Mouse (Mus musculus) midbrain, embryonic 14.5 days (tissue): ENCODE data around the gene Tex10. TPM values are rescaled to one million over a fixed set of nuclear protein-coding genes. Genes with fewer than 3 reads are reported as not detected.

ENCODE experiments used
- ATAC-seq: fragments of 200-750 bp; cut with Nextera tagmentation; 2 replicates; pipeline ENCODE4 v1.8.0; 2017; ENCODE audit warnings: moderate number of reproducible peaks, moderate library complexity; ENCODE audit not compliant: low FRiP score, low TSS enrichment
- DNase-seq: peaks from one replicate; pipeline ENCODE4 v3.0.0-alpha.2; 2015
- H3K27ac ChIP-seq: fragments of 300-500 bp; sonication (generic); replicated peaks from 2 replicates; pipeline ENCODE4 v1.5.1; 2014; ENCODE audit warnings: mild to moderate bottlenecking, low read depth, low read length, moderate library complexity
- H3K27me3 ChIP-seq: fragments of 300-500 bp; sonication (generic); 2 replicates; pipeline ENCODE4 v1.6.1; 2014; ENCODE audit warnings: low read length, control low read depth, mixed read lengths; ENCODE audit not compliant: control insufficient read depth, insufficient read depth
- H3K36me3 ChIP-seq: fragments of 300-500 bp; sonication (generic); 2 replicates; pipeline ENCODE4 v1.6.1; 2014; ENCODE audit warnings: low read length, control low read depth; ENCODE audit not compliant: control insufficient read depth, insufficient read depth
- H3K4me1 ChIP-seq: fragments of 300-500 bp; sonication (generic); 2 replicates; pipeline ENCODE4 v1.6.1; 2014; ENCODE audit warnings: mild to moderate bottlenecking, antibody characterized with exemption, low read length, control low read depth; ENCODE audit not compliant: control insufficient read depth, insufficient read depth
- H3K4me2 ChIP-seq: fragments of 300-500 bp; sonication (generic); 2 replicates; pipeline ENCODE4 v1.6.1; 2014; ENCODE audit warnings: mild to moderate bottlenecking, low read length, moderate library complexity
- H3K4me3 ChIP-seq: fragments of 300-500 bp; sonication (generic); replicated peaks from 2 replicates; pipeline ENCODE4 v1.5.1; 2014; ENCODE audit warnings: low read depth, low read length
- H3K9ac ChIP-seq: fragments of 300-500 bp; sonication (generic); replicated peaks from 2 replicates; pipeline ENCODE4 v1.6.1; 2014; ENCODE audit warnings: mild to moderate bottlenecking, low read length, moderate library complexity
- H3K9me3 ChIP-seq: fragments of 300-500 bp; sonication (generic); 2 replicates; pipeline ENCODE4 v1.6.1; 2016; ENCODE audit warnings: low read length, control low read depth, mixed read lengths; ENCODE audit not compliant: control insufficient read depth
- WGBS: fragments of 180-500 bp; shearing (Covaris S2); extraction: QIAGEN DNeasy Blood & Tissue Kit; methylation state at CpG from one replicate; pipeline ENCODE4 v1.1.7; 2014; 5-methylcytosine and 5-hydroxymethylcytosine counted together
- polyA plus RNA-seq: library from polyadenylated mRNA; unstranded; fragments of >200 nt; fragmentation: Nextera tagmentation; extraction: Ambion mirVana; gene quantifications from 2 replicates; pipeline ENCODE4 v1.2.1, GENCODE M21; 2014

Tex10 gene
- polyA plus RNA-seq, 1 experiment from 2014 or later, result 57.1 TPM

GRCm38 (mm10) chr4:48470977-48471376 lies 2.3 kb downstream of the Tex10 start:
- Histone ChIP-seq H3K27ac (no peak overlapping the region), H3K9ac (no peak overlapping the region), H3K4me2 (peak overlapping the region; percentile 91), H3K4me3 (no peak overlapping the region), H3K27me3 (no peaks in the 10 kb centered on the region), H3K9me3 (no peaks in the 10 kb centered on the region), H3K36me3 (peaks cover 18% of the 10 kb centered on the region), H3K4me1 (peaks cover 16% of the 10 kb centered on the region)
- WGBS, result 63% methylated on average over 1 of the region's 1 CpGs
- ATAC-seq, result no peak
- DNase-seq, result no peak

GRCm38 (mm10) chr4:48461060-48461459 lies 12.2 kb downstream of the Tex10 start:
- Histone ChIP-seq H3K4me3 (no peak overlapping the region), H3K4me2 (no peak overlapping the region), H3K9me3 (no peaks in the 10 kb centered on the region), H3K27ac (no peak overlapping the region), H3K27me3 (no peaks in the 10 kb centered on the region), H3K4me1 (no peaks in the 10 kb centered on the region), H3K9ac (no peak overlapping the region), H3K36me3 (peaks cover 46% of the 10 kb centered on the region)
- DNase-seq (no peak), ATAC-seq (no peak)
- 94% methylated on average over 1 of the region's 1 CpGs for WGBS

- Histone ChIP-seq H3K36me3 (peaks cover 58% of the 10 kb centered on the region), H3K27me3 (no peaks in the 10 kb centered on the region), H3K4me3 (no peak overlapping the region), H3K9ac (no peak overlapping the region), H3K4me1 (no peaks in the 10 kb centered on the region), H3K27ac (no peak overlapping the region), H3K4me2 (no peak overlapping the region), H3K9me3 (no peaks in the 10 kb centered on the region)
- no peak for DNase-seq
- ATAC-seq, result no peak
- WGBS, result 95% methylated on average over 6 of the region's 6 CpGs
Measured at GRCm38 (mm10) chr4:48458436-48458835, 14.8 kb downstream of the Tex10 start.

DNA sequence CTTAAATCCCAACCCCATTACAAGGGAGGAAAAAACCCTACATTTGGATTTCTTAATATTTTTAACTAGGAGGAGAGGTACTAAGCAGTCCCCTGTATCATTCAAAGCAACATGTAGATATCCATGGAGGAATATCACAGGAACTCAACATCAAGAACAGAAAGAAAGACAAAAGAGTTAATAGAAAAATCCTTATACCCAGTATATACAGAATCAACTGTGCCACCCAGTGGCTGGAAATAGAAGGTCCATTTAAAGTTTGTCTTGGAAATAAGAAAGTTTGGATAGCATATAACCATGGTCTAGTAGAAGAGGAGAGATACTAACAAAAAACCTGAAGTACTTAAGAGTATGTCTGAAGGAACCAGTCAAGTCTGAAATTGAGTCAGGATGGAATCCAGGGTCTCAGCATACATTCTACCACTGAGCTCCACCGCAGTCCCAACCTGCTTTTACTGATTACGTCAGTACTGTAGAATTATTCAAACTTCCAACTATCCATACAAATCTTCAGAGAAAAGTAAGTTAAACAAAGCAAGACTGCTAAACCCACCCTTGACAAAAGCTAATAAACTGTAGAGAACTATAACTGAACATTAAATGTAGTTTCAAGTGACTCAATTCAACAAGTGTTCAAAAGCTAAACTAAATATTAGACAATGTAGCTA lies 19.0 kb downstream of the Tex10 start:
- H3K9ac ChIP-seq, result no peak overlapping the region
- ATAC-seq (no peak), DNase-seq (peak; percentile 69)
- no peaks in the 10 kb centered on the region for H3K9me3 ChIP-seq
- H3K27ac ChIP-seq, result no peak overlapping the region
- no peaks in the 10 kb centered on the region for H3K4me1 ChIP-seq
- no peak overlapping the region for H3K4me2 ChIP-seq
- peaks cover 59% of the 10 kb centered on the region for H3K36me3 ChIP-seq
- WGBS, result 99% methylated on average over 2 of the region's 2 CpGs
- no peak overlapping the region for H3K4me3 ChIP-seq
- H3K27me3 ChIP-seq, result no peaks in the 10 kb centered on the region

GRCm38 (mm10) chr4:48428054-48428453 lies 45.2 kb downstream of the Tex10 start:
- DNase-seq (no peak), ATAC-seq (no peak)
- 93% methylated on average over 2 of the region's 2 CpGs for WGBS
- Histone ChIP-seq H3K4me1 (no peaks in the 10 kb centered on the region), H3K27me3 (no peaks in the 10 kb centered on the region), H3K4me2 (no peak overlapping the region), H3K36me3 (peaks cover 36% of the 10 kb centered on the region), H3K4me3 (no peak overlapping the region), H3K9ac (no peak overlapping the region), H3K27ac (no peak overlapping the region), H3K9me3 (no peaks in the 10 kb centered on the region)

- Histone ChIP-seq H3K4me3 (no peak overlapping the region), H3K9me3 (no peaks in the 10 kb centered on the region), H3K4me2 (no peak overlapping the region), H3K4me1 (no peaks in the 10 kb centered on the region), H3K9ac (no peak overlapping the region), H3K27ac (no peak overlapping the region), H3K27me3 (no peaks in the 10 kb centered on the region), H3K36me3 (peaks cover 30% of the 10 kb centered on the region)
- ATAC-seq (no peak), DNase-seq (no peak)
- WGBS, result 81% methylated on average over 3 of the region's 3 CpGs
Measured at GRCm38 (mm10) chr4:48427413-48427812, 45.8 kb downstream of the Tex10 start.

- no peak for ATAC-seq
- DNase-seq, result no peak
- H3K27ac ChIP-seq, result no peak overlapping the region
- no peaks in the 10 kb centered on the region for H3K9me3 ChIP-seq
- no peaks in the 10 kb centered on the region for H3K27me3 ChIP-seq
- no peak overlapping the region for H3K9ac ChIP-seq
- peaks cover 11% of the 10 kb centered on the region for H3K36me3 ChIP-seq
- no peaks in the 10 kb centered on the region for H3K4me1 ChIP-seq
- H3K4me2 ChIP-seq, result no peak overlapping the region
- no peak overlapping the region for H3K4me3 ChIP-seq
- WGBS, result 49% methylated on average over 2 of the region's 2 CpGs
Measured at GRCm38 (mm10) chr4:48423738-48424137, 49.5 kb downstream of the Tex10 start.

GRCm38 (mm10) chr4:48422633-48423032 lies 50.6 kb downstream of the Tex10 start:
- Histone ChIP-seq H3K4me2 (no peak overlapping the region), H3K4me3 (no peak overlapping the region), H3K27ac (no peak overlapping the region), H3K27me3 (no peaks in the 10 kb centered on the region), H3K4me1 (no peaks in the 10 kb centered on the region), H3K9ac (no peak overlapping the region), H3K36me3 (peaks cover 10% of the 10 kb centered on the region), H3K9me3 (no peaks in the 10 kb centered on the region)
- ATAC-seq (no peak), DNase-seq (no peak)
- WGBS, result 100% methylated on average over 1 of the region's 1 CpGs

DNA sequence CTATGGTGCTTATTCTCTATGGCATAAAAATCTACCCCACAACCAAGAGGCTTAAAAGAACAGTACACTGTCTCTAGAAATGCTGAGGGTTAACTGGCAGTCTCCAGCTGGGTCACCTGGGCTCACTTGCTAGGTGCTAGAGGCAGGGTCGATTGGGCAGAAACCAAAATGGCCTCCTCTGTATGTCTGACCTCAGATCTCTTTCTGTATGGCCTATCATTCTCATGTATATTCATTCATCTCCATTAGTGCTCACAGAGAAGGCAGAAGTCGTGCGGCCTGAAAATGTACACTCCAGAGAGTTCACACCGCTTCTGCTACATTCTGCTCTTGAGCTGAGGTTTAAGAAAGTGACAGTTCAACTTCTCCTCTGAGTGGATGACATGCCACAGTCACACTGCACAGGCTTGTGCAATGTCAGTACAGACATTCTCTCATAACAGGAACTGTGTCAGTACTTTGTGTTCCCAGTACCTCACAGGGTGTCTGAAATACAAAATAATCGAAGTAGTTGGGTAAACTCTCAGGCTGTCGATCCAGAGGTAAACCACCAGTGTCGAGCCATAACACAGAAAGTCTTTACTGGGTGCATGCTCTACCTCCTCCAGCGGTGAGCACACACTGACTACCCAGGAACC lies 54.3 kb downstream of the Tex10 start:
- no peaks in the 10 kb centered on the region for H3K27me3 ChIP-seq
- DNase-seq (no peak), ATAC-seq (no peak)
- H3K36me3 ChIP-seq, result peaks cover 6% of the 10 kb centered on the region
- whole genome bisulfite sequencing, result 92% methylated on average over 8 of the region's 8 CpGs
- H3K4me3 ChIP-seq, result no peak overlapping the region
- no peaks in the 10 kb centered on the region for H3K9me3 ChIP-seq
- H3K27ac ChIP-seq, result no peak overlapping the region
- H3K4me2 ChIP-seq, result no peak overlapping the region
- H3K4me1 ChIP-seq, result no peaks in the 10 kb centered on the region
- H3K9ac ChIP-seq, result no peak overlapping the region
